Mouse (Mus musculus): ENCODE measurements at regions not wholly inside any gene's neighbourhood (a gene's known extent, or its start where the extent isn't known, plus 50 kb on each side); places are given as distances from the start of the nearest gene placed in this dataset.
"Not testable (repeated sequence)": the region's sequence is repeated elsewhere in the genome, so short reads cannot be mapped to it uniquely, and the experiment has no call there.

GRCm38 (mm10) chr11:12589757-12590373 lies 125.1 kb upstream of the Cobl start:
- DNase-seq (ENCODE audit: low spot score): no peak

DNA sequence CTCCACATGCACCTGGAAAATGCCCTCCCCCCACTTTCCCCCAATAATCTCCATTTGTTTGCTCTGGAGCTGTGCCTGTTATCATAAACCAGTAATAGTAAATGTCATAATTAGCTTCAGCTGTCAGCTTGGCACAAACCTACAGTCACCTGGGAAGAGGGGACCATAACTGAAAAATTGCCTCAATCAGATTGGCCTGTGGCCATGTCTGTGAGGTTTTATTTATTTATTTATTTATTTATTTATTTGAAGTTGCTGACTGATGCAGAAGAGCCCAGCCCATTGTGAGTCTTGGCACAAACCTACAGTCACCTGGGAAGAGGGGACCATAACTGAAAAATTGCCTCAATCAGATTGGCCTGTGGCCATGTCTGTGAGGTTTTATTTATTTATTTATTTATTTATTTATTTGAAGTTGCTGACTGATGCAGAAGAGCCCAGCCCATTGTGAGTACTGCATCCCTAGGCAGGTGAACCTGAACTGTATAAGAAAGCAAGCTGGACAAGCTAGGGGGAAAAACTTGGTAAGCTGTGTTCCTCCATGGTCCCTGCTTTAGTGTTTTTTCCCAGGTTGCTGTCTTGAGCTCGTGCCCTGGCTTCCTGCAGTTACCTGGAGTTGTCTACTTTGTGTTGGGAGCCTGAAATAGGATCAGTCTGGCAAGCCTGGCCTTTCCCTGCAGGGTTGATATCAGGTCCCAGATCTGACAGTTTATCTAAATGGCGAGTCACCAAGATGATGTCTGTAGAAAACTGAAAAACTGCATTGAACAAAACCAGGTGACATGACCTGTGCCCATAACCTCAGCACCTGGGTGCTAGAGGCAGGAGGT lies 120.3 kb upstream of the Cobl start:
- not testable (repeated sequence) for DNase-seq (ENCODE audit: low spot score)

- peak; percentile 67 for DNase-seq (ENCODE audit: low spot score)
Observed at GRCm38 (mm10) chr11:12578999-12579576, 114.3 kb upstream of the Cobl start.

DNA sequence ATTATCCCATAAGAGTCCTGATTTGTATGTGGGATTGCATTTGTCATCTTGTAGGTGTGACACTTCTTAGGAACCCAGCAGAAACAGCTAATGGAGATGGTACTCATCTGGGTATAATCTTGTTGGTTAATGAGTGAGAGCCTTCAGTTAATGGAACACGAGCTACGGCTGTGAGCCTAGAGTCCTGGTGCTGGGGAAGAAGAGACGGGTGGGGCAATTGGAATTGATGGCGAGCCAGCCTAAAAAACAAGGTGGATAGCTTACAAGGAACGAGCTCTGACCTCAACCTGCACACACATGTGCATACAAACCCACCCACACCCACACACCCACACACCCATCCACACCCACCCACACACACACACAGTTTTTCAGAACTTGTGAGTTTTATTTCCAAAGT lies 94.9 kb upstream of the Cobl start:
- no peak for DNase-seq (ENCODE audit: low spot score)

DNA sequence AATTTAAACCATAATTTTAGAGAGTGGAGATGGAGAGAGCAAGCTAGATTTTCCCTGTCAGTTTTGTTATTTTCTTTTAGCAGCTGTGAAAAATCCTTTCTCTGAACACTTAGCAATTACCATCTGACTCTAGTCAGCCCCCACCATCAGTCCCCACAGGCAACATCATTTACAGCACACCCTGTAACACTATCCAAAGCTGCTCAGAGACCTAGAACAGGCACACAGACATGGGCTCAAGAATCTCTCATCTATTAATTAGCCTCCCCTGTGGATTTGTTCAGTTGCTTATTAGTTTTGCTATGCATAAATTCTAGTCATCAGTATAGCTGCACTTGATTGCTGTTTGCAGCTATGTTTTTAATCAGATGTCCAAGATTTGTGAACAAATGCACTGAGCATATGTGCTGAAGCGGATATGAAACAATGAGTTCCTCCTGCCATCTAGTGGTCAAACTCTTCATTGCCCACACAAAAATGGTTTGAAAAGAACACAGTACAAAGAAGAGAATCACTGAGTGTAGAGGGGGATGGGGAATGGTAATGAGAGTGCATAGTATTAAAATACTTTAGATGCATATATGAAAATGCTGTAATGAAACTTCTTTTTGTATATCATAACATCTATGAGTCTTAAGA lies 94.4 kb upstream of the Cobl start:
- peak; percentile 76 for DNase-seq (ENCODE audit: low spot score)

- no peak for DNase-seq (ENCODE audit: low spot score)
Observed at GRCm38 (mm10) chr11:12558176-12558575, 93.4 kb upstream of the Cobl start.

- DNase-seq (ENCODE audit: low spot score): no peak
Observed at GRCm38 (mm10) chr11:12545771-12546170, 81.0 kb upstream of the Cobl start.

DNA sequence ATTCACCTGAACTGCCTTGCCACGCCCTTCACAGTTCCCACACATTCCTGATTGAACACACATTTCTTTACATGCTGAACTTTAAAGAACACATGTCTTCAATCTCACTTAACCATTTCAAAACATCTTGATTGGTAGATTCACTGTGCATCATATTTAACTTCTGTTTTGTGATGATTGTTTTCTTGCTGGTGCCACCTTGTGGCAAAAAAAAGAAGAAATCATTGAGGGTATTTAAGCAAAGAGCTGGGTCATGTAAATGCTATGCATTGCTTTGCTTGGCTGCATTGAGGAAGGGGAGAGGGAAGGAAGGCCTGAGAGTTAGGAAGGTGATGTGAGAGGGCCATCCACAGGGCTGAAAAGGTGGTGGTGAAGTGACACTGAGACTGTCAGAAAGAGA lies 78.3 kb upstream of the Cobl start:
- peak; percentile 15 for DNase-seq (ENCODE audit: low spot score)

DNA sequence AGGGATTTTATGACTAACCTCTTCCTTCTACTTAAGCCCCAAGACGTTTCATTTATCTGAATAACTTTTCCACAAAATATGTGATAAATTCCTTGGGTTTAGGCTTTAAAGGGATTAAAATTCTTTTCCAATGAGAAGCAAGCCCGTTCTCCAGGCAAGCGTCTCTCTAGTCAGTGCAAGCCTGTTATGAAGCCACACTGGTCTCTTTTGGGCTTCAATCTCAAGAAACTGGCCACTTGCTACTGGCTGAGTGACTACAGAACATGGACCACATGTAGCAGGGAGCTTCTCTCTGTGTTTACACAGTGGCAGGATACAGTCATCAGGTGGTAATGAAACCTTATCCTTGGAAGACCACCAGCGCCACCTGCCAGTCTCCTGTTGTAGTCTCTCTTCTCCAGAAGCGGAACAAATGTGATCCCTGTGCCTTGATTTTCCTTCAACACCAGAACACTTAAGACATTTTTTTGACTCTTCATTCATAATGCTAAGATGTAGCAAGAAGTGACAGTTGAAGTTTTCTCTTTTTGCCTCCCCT lies 75.6 kb upstream of the Cobl start:
- DNase-seq (ENCODE audit: low spot score): peak; percentile 15

GRCm38 (mm10) chr11:12535063-12535462 lies 70.3 kb upstream of the Cobl start:
- DNase-seq (ENCODE audit: low spot score): no peak

- peak; percentile 72 for DNase-seq (ENCODE audit: low spot score)
Observed at GRCm38 (mm10) chr11:12532288-12532687, 67.5 kb upstream of the Cobl start.

- not testable (repeated sequence) for DNase-seq (ENCODE audit: low spot score)
Observed at GRCm38 (mm10) chr11:12522063-12522462, 57.3 kb upstream of the Cobl start.

GRCm38 (mm10) chr11:12521286-12521685 lies 56.5 kb upstream of the Cobl start:
- DNase-seq (ENCODE audit: low spot score): no peak

DNA sequence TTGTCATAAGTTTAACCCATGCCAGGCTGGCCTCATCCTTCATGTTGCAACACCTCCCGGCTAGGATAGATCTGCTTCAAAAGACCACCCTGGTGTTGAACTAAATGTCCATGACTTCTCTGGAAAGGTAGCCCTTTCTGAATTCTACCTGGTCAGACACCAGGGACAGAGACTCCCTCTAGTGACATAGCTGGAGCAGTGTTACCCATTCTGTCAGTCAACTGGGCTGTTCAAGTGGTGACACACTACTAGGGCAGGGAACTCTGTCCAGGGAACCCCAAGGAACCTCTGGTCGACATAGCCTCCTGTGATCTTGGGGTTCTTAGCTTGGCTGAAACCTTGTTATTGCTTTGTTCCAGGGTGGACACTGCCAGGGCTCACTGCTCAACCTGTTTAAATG lies 51.6 kb upstream of the Cobl start:
- DNase-seq (ENCODE audit: low spot score): no peak
